Mouse (Mus musculus): ENCODE results near the gene Mpzl1. TPM values are rescaled to one million over a fixed set of nuclear protein-coding genes. Genes with fewer than 3 reads are reported as not detected.

Gene Mpzl1
- polyA plus RNA-seq (2012; rRNA removed): 127 and 133 TPM in 2 replicates

GRCm38 (mm10) chr1:165634151-165634884 lies at the start of gene Mpzl1:
TSS of gene Mpzl1 (minus strand) at chr1:165634538.

Other genes with a start within 250 kb of the Mpzl1 start
- gene Dcaf6, start 174.1 kb downstream of the Mpzl1 start, polyA plus RNA-seq (2012; rRNA removed): 40.6 and 41.2 TPM in 2 replicates
- 104 and 118 TPM in 2 replicates for gene Mpc2, start 173.9 kb downstream of the Mpzl1 start, polyA plus RNA-seq (2012; rRNA removed)
- 0.03 and 0.10 TPM in 2 replicates for gene Adcy10, start 149.4 kb downstream of the Mpzl1 start, polyA plus RNA-seq (2012; rRNA removed)
- gene Rcsd1, start 75.2 kb upstream of the Mpzl1 start, polyA plus RNA-seq (2012; rRNA removed): 7.8 and 9.0 TPM in 2 replicates
- gene Creg1, start 129.2 kb upstream of the Mpzl1 start, polyA plus RNA-seq (2012; rRNA removed): 14.6 and 17.7 TPM in 2 replicates
- 0.52 and 0.87 TPM in 2 replicates for gene Cd247, start 154.1 kb upstream of the Mpzl1 start, polyA plus RNA-seq (2012; rRNA removed)

Data from central nervous system, embryonic 18 days (tissue).